Mouse (Mus musculus) fat pad, adult 2 months (tissue): ENCODE data around the gene Nrxn1.

Source experiments
- DNase-seq: peaks from one replicate; pipeline ENCODE4 v3.0.0-alpha.2; 2011; ENCODE audit warnings: low read depth, low spot score; ENCODE audit errors: extremely low read depth

Nrxn1 gene

DNA sequence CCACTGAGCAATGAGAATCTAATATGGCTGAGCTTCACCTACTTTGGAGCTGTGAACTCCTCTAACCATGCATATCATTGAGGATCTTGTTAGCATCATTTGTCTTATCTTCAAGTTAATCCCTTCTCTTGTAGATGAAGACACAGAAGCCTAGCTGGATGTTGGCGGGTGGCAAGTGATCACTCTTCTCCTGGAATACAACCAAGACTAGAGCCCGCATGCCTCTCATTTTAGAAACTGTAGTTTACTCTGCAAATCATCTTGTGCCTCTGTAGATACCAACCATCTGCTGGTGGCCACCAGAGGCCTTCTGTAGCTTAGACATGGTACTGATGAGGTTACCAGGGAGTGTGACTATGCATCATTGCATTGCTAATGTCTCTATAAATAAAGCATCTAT is 280.4 kb downstream of the Nrxn1 start:
- no peak for DNase-seq

GRCm38 (mm10) chr17:90809197-90810163 is 283.4 kb downstream of the Nrxn1 start:
- DNase-seq = no peak

GRCm38 (mm10) chr17:90808256-90808655 is 284.6 kb downstream of the Nrxn1 start:
- no peak for DNase-seq

DNA sequence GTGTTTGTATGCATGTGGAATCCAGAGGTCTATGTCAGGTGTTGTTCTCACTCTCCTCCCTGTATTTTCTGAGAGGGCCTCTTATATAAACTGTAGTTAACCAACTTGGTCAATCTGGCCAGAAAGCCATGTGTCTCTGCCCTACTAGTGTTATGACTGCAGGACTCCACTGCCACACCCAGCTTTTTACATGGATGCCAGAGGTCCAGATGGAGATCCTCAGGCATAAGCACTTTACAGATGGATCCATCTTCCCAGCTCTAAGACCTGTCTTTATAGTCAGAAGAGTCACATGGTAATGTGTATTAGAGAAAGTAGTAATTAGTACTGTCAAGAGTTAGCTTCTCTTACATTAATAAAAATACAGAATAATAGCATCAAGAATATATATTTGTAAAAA is 285.7 kb downstream of the Nrxn1 start:
- no peak for DNase-seq

- no peak for DNase-seq
Observed at GRCm38 (mm10) chr17:90798689-90799088, 294.2 kb downstream of the Nrxn1 start.

- no peak for DNase-seq
Observed at GRCm38 (mm10) chr17:90797659-90798288, 295.1 kb downstream of the Nrxn1 start.

DNA sequence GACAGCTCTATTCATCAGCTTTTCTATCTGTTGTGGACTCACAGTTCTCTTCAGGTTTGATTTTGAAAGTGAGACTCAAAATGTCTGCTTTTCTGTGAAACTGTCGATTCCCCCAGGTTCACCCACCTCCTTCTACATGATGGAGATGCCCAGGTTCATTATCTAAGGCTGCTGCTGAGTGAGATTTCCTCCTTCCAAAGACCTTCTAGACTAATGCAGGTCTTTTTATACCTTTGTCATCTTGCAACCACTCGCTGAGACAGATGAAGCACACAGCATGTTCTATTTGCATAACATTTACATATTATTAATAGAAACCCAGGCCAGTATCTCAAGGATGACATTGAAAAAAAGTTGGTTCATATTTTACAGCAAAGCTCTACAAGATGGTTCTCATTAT is 295.9 kb downstream of the Nrxn1 start:
- DNase-seq = no peak

- DNase-seq = no peak
Observed at GRCm38 (mm10) chr17:90788491-90789127, 304.3 kb downstream of the Nrxn1 start.

DNA sequence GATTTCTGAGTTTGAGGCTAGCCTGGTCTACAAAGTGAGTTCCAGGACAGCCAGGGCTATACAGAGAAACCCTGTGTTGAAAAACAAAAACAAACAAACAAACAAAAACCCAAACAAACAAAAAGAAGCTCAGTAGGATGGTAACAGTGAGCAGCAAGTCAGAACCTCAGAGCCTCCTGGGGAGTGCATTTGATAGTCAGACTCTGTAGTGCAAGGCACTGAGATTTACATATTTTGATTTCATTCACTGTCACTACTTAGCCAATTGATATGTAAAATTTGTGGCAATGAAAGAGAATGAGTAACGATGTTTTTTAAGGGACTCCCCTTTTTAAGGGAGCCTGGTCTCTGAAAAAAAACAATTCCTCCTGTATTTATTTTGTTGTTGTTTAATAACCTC is 304.8 kb downstream of the Nrxn1 start:
- DNase-seq = no peak

GRCm38 (mm10) chr17:90787121-90787788 is 305.6 kb downstream of the Nrxn1 start:
- no peak for DNase-seq

- no peak for DNase-seq
Observed at GRCm38 (mm10) chr17:90780481-90780880, 312.4 kb downstream of the Nrxn1 start.

DNA sequence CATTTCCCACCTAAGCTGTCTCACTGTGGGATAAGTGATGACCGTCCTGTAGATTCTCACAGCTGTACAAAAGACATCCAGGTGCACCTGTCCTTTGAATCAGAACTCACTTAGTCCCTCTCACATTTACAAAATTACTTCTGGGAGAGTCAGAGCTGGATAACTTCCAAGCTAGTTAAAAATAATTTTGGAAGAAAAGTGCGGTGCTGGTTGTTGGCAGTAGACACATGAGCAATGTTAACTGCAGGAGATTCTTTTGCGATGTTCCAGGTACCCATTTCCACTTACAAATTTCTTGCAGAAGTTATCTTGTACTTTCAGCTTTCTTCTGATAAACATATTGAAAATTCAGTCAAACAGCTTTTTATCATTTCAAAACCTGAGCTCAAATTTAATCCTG is 317.5 kb downstream of the Nrxn1 start:
- no peak for DNase-seq

- DNase-seq = no peak
Observed at GRCm38 (mm10) chr17:90773233-90773632, 319.6 kb downstream of the Nrxn1 start.

DNA sequence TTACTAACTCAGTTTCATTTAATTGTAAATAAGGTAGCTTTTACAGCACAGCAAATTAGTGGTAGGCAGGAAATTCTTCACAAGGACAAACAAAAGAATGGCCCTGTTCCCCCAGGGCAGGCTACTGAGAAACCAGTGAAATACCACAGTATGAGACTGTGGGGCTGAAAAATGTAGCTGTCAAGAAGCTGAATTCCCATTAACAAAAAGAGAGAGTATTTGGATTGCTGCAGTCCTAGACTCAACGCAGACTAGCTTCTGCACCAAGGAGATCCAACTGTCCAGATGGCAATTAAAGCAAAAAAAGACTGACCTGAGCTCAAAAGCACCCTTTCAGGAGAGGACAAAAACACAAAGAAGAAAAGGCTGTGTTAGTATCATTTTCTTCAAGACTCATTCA is 324.7 kb downstream of the Nrxn1 start:
- no peak for DNase-seq

DNA sequence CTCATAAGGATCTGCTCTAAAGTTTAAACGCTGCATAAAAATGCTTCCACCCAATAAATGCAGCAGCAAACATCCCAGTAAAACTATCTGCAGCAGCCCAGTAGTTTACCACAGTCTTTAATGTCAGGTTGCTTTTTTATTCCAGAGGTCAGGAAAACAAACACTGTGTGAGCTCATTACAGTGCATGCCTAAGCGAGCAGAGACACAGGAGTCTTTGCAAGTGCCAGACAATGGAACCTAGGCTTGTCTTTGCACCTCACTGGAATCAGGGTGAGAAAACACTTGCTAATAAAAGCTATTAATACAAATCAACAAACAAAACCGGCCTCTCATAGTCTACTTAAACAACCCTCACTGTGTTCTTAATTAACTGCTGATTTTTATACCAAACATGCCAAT is 365.7 kb downstream of the Nrxn1 start:
- DNase-seq = no peak

- no peak for DNase-seq
Observed at GRCm38 (mm10) chr17:90704773-90705172, 388.1 kb downstream of the Nrxn1 start.

DNA sequence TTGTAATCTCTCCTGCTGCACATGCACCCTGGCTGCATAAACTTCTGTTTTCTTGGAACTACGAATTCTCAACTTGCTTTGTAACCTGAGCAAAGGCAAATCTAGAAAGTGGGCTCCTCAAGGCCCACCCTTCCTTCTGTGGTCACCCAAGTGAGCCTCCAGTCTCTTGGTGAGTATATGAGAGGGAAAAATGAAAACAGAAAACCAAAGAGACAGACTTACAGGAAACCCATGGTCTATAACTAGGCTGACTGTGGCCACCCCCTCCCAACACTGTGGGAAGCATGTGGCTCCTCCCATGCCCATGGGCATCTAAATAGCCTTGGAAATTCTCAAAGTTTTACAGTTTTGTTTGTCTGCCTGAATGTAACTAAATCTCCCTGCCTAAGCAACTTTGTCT is 390.2 kb downstream of the Nrxn1 start:
- DNase-seq = no peak

DNA sequence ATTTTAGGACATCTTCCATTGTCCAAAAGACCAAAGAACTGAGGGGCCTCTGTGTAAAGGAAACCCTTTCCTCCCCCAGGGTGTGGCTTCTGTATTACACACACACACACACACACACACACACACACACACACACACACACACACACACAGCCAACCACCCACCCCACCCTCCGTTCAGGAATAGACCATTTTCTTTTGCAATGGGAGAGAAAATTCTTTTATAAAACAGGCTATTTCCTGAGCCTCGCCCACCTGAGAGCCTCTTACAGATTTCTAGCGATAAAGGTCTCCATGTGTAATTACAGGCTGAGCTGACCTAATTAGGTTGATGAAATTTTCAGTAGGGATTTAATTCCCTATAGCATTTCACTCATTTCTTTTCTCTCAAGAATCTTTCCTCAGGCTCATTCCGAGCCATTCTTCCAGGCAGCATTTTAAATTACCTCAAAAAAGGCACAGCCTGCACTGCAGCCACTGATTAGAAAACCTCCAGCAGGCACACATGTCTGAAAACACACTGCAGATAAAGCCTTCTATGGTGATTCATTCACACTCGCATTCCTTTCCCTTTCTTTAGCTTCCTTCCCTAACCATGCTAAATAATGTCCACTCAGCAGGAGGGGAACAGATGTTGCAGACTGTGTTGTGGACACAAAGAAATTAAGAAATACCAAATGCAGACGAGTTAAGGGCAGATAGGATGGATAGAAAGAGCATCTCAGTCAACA is 396.6 kb downstream of the Nrxn1 start:
- no peak for DNase-seq

- no peak for DNase-seq
Observed at GRCm38 (mm10) chr17:90695086-90695584, 397.7 kb downstream of the Nrxn1 start.

DNA sequence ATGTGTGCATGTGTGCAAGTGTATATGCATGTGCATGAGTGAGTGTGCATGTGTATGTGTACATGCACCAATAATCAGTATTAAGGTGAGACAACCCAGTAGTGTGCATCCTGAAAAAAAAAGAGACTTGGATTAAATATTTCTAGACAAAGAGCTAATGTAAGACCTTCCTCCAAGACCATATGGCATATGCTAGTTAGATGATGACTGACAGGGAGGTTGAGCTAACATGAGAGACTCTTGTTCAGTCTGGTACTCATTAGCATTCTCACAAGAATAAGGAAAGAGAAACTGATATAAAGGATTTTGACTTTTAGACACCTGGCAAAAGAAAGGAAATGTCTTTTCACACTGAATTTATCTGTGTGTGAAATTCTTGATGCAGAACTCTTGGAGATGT is 408.7 kb downstream of the Nrxn1 start:
- DNase-seq = no peak
